Mouse (Mus musculus) hindbrain, embryonic 15.5 days (tissue): ENCODE measurements around the gene Taf6. TPM values are rescaled to one million over a fixed set of nuclear protein-coding genes. Genes with fewer than 3 reads are reported as not detected.

Source experiments
- microRNA counts: library from miRNA; unstranded; fragments of <30 nt; microRNA quantifications from one replicate; lab custom pipeline; 2016
- microRNA-seq: library from miRNA; unstranded; fragments of <30 nt; microRNA quantifications from one replicate; pipeline ENCODE4, GENCODE M21; 2016
- polyA plus RNA-seq: library from polyadenylated mRNA; unstranded; fragments of >200 nt; fragmentation: Nextera tagmentation; extraction: Ambion mirVana; gene quantifications from 2 replicates; pipeline ENCODE4 v1.2.1, GENCODE M21; 2015

Gene Taf6
- polyA plus RNA-seq, 1 experiment from 2014 or later, result 77.7 TPM

MicroRNAs within 50 kb of the gene (microRNA counts, 519-probe panel; counts per million panel counts)
- 3,970 counts per million, percentile 83 among the panel's probes with 10 or more counts for microRNA mmu-miR-106b (lab: Ali Mortazavi, UCI)
- 4,696 counts per million, percentile 94 among the panel's probes with 10 or more counts for microRNA mmu-miR-25 (lab: Ali Mortazavi, UCI)
- microRNA mmu-miR-93 (lab: Ali Mortazavi, UCI), result 3,913 counts per million, percentile 83 among the panel's probes with 10 or more counts

Small RNAs within 50 kb of the gene (microRNA-seq; reads per million reads assigned to microRNA genes)
- 5,764 reads per million, percentile 93 among the genes with 10 or more reads in this experiment for gene Mir106b
- gene Mir25, result 278 reads per million, percentile 64 among the genes with 10 or more reads in this experiment
- 8,003 reads per million, percentile 94 among the genes with 10 or more reads in this experiment for gene Mir93

Other genes with a start within 250 kb of the Taf6 start
- gene Gjc3, start 224.4 kb downstream of the Taf6 start, polyA plus RNA-seq, result 1.3 and 1.7 TPM in 2 replicates
- gene Azgp1, start 205.9 kb downstream of the Taf6 start, polyA plus RNA-seq, result not detected in 2 replicates
- gene Smok3a, start 166.2 kb downstream of the Taf6 start, polyA plus RNA-seq, result not detected in 2 replicates
- not detected in 2 replicates for gene Smok3b, start 166.0 kb downstream of the Taf6 start, polyA plus RNA-seq
- gene Smok3c, start 134.3 kb downstream of the Taf6 start, polyA plus RNA-seq, result not detected in 2 replicates
- 20.8 and 22.1 TPM in 2 replicates for gene Zkscan1, start 102.4 kb downstream of the Taf6 start, polyA plus RNA-seq
- 81.4 and 82.6 TPM in 2 replicates for gene Zscan21, start 70.5 kb downstream of the Taf6 start, polyA plus RNA-seq
- 26.5 and 31.3 TPM in 2 replicates for gene Zfp113, start 31.7 kb downstream of the Taf6 start, polyA plus RNA-seq
- gene Cops6, start 26.4 kb downstream of the Taf6 start, polyA plus RNA-seq, result 313 and 320 TPM in 2 replicates
- gene Ap4m1, start 15.4 kb downstream of the Taf6 start, polyA plus RNA-seq, result 24.7 and 26.2 TPM in 2 replicates
- 85.4 and 94.5 TPM in 2 replicates for gene Mcm7, start 15.0 kb downstream of the Taf6 start, polyA plus RNA-seq
- 26.5 and 29.6 TPM in 2 replicates for gene Cnpy4, start within 50 bp of the Taf6 start, polyA plus RNA-seq
- 12.4 and 14.7 TPM in 2 replicates for gene Mblac1, start 6.9 kb upstream of the Taf6 start, polyA plus RNA-seq
- gene Nxpe5, start 38.4 kb upstream of the Taf6 start, polyA plus RNA-seq, result not detected in 2 replicates
- 108 and 111 TPM in 2 replicates for gene Lamtor4, start 68.0 kb upstream of the Taf6 start, polyA plus RNA-seq
- 17.1 and 21.1 TPM in 2 replicates for gene BC037034, start 76.6 kb upstream of the Taf6 start, polyA plus RNA-seq
- 2.2 and 2.6 TPM in 2 replicates for gene Gal3st4, start 85.4 kb upstream of the Taf6 start, polyA plus RNA-seq
- 0.17 and 0.19 TPM in 2 replicates for gene Gm43720, start 92.5 kb upstream of the Taf6 start, polyA plus RNA-seq
- 147 and 149 TPM in 2 replicates for gene Gpc2, start 92.6 kb upstream of the Taf6 start, polyA plus RNA-seq
- gene Stag3, start 92.8 kb upstream of the Taf6 start, polyA plus RNA-seq, result 9.2 and 9.8 TPM in 2 replicates
- gene Pvrig, start 154.5 kb upstream of the Taf6 start, polyA plus RNA-seq, result 0.14 TPM in 1 of 2 replicates, not detected in the other